Mouse (Mus musculus): ENCODE measurements at regions not wholly inside any gene's neighbourhood (a gene's known extent, or its start where the extent isn't known, plus 50 kb on each side); places are given as distances from the start of the nearest gene placed in this dataset.

DNA sequence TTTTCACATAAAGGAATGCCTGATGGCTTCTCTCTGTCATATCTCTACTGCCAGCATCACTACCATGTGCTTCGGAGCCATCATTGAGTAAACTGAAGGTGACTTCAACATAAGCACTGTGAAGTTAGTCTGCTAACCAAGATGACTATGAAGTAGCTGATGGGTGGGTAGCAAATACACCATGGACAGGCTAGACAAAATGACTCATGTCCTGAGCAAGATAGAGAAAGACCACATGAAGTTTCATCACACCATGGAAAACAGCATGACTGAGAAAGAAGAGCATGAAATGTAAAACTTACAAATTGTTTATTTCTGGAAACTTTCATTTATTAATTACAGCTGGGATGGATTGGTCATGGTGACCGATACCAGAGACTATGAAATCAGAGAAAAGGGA, 249.3 kb upstream of the Zpld1 start:
- TF ChIP-seq POLR2A (IDR thresholded peaks at IDR 0.05; ENCODE audit: borderline replicate concordance, low read depth, low read length) = no peak
- no peak for TF ChIP-seq CTCF (IDR thresholded peaks at IDR 0.05; ENCODE audit: low read depth, low read length)

Data from bone marrow macrophage, adult 2 months (primary cell).